Mouse (Mus musculus): ENCODE results near the gene Rnf144b. TPM values are rescaled to one million over a fixed set of nuclear protein-coding genes. Genes with fewer than 3 reads are reported as not detected.
A peak's percentile ranks its signal among the peaks of the same experiment; 100 is the strongest.

The Rnf144b gene
- polyA plus RNA-seq, 1 experiment from 2014 or later: 1.6 TPM

DNA sequence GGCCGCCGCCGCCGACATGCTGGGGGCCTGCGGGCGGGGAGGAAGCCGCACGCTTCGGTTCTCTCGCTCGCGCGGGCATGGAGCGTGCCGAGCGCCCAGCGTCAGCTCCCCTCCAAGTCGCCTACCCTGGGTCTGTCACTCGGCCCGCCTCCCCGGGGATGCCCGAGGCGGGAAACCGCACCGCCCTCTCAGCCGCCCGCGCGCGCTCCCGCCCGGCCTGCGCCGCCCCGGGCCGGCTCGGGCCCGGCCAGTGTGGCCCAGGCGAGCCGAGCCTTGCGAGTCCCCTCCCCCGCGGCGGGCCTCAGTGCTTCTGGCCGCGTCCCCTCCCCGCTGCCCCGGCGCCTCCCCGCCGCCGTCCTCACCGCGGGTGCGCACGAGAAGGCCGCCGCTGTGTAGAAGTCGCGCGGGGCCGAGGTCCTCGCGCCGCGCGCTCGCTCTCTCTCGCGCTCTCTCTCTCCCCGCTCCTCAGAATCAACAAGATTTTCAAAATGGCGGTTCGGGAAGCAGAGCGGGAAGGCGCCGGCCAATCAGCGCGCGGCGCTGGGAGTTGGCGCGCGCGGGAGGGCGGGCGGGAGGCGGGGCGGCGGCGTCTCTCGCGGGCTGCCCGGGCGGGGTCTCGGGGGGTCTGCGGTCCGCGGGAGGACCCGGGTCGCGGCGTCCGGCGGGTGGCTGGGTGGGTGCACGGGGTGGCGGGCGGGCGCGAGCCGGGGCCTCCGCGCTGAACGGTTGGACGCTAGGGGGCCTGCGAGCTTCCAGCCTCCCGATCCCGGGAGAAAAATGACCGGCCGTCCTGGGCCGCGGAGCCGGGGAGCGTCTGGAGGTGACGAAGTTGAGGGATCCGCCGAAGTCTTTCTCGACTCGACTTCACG lies 16.5 kb upstream of the Rnf144b start, which contains the start of gene Dek:
Gene Dek, minus strand, starts transcription at position 491 of the 869 bp plus-strand sequence.
- H3K27ac ChIP-seq: peak within 1 kb of the TSS; percentile 99
- H3K9ac ChIP-seq (ENCODE audit: low read depth, low read length): peak within 1 kb of the TSS; percentile 91
- H3K4me2 ChIP-seq (ENCODE audit: low read length): peak within 1 kb of the TSS; percentile 71
- ATAC-seq (replicated peaks; ENCODE audit: low FRiP score, low read depth) (peak; percentile 92), DNase-seq (ENCODE audit: low spot score) (peak; percentile 96)
- peak within 1 kb of the TSS; percentile 83 for H3K4me3 ChIP-seq (replicated peaks; ENCODE audit: low read depth, low read length)
- no peaks in the 10 kb centered on the region for H3K9me3 ChIP-seq (replicated peaks; ENCODE audit: low read length)
- no peaks in the 10 kb centered on the region for H3K36me3 ChIP-seq (ENCODE audit: insufficient read depth, low read length)
- no peaks in the 10 kb centered on the region for H3K27me3 ChIP-seq (ENCODE audit: insufficient read depth, low read length)
- TF ChIP-seq CTCF (IDR thresholded peaks at IDR 0.05; ENCODE audit: low read depth): peak; percentile 52
- under 1% methylated on average over 119 of the region's 129 CpGs for WGBS
- H3K4me1 ChIP-seq (replicated peaks; ENCODE audit: insufficient read depth, low read length): peaks cover 8% of the 10 kb centered on the region

DNA sequence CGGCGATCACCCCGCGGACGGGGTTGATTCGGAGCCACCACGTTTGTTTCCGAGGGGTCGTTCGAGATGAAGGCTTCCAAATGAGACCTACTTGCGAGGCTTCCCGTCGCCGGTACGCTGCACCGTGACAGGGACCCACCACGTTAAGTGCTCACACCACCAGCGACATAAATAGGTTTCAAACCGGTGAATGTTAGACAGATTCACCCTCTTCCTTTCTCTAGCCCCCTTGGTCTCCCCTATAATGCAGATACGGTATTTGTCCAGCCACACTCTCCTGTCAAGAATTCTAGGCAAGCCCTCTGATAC lies 15.9 kb upstream of the Rnf144b start:
- H3K4me1 ChIP-seq (replicated peaks; ENCODE audit: insufficient read depth, low read length): peaks cover 8% of the 10 kb centered on the region
- peak overlapping the region; percentile 91 for H3K9ac ChIP-seq (ENCODE audit: low read depth, low read length)
- no peaks in the 10 kb centered on the region for H3K9me3 ChIP-seq (replicated peaks; ENCODE audit: low read length)
- peak overlapping the region; percentile 83 for H3K4me3 ChIP-seq (replicated peaks; ENCODE audit: low read depth, low read length)
- peak overlapping the region; percentile 99 for H3K27ac ChIP-seq
- no peaks in the 10 kb centered on the region for H3K36me3 ChIP-seq (ENCODE audit: insufficient read depth, low read length)
- DNase-seq (ENCODE audit: low spot score) (no peak), ATAC-seq (replicated peaks; ENCODE audit: low FRiP score, low read depth) (peak; percentile 19; the same call in 1 of the 2 replicates)
- H3K4me2 ChIP-seq (ENCODE audit: low read length): peak overlapping the region; percentile 71
- H3K27me3 ChIP-seq (ENCODE audit: insufficient read depth, low read length): no peaks in the 10 kb centered on the region
- under 1% methylated on average over 20 of the region's 20 CpGs for WGBS
- TF ChIP-seq CTCF (IDR thresholded peaks at IDR 0.05; ENCODE audit: low read depth): no peak

DNA sequence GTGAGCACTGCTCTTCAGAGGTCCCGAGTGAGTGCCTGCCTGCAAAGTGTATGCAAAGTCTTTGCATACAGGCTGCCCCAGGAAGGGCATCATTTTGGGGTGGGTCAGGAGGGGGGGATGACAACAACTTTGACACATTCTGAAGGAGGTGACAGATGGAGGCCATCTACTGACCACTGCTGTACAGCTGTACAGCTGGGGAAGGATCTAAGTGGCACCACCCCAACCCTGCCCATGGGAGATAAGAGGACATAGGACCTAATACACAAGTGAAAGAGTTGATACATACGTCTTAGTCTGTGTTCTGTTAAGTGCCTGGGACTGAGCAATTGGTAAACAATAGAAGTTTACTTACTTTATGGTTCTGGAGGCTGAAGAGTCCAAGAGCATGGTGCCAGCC lies 13.2 kb upstream of the Rnf144b start:
- no peaks in the 10 kb centered on the region for H3K4me1 ChIP-seq (replicated peaks; ENCODE audit: insufficient read depth, low read length)
- TF ChIP-seq CTCF (IDR thresholded peaks at IDR 0.05; ENCODE audit: low read depth): no peak
- ATAC-seq (replicated peaks; ENCODE audit: low FRiP score, low read depth) (no peak), DNase-seq (ENCODE audit: low spot score) (no peak)
- no peak overlapping the region for H3K4me2 ChIP-seq (ENCODE audit: low read length)
- H3K27ac ChIP-seq: no peak overlapping the region
- no peaks in the 10 kb centered on the region for H3K36me3 ChIP-seq (ENCODE audit: insufficient read depth, low read length)
- no peaks in the 10 kb centered on the region for H3K9me3 ChIP-seq (replicated peaks; ENCODE audit: low read length)
- H3K27me3 ChIP-seq (ENCODE audit: insufficient read depth, low read length): no peaks in the 10 kb centered on the region
- WGBS: 66% methylated on average over 2 of the region's 2 CpGs
- no peak overlapping the region for H3K4me3 ChIP-seq (replicated peaks; ENCODE audit: low read depth, low read length)
- H3K9ac ChIP-seq (ENCODE audit: low read depth, low read length): no peak overlapping the region

DNA sequence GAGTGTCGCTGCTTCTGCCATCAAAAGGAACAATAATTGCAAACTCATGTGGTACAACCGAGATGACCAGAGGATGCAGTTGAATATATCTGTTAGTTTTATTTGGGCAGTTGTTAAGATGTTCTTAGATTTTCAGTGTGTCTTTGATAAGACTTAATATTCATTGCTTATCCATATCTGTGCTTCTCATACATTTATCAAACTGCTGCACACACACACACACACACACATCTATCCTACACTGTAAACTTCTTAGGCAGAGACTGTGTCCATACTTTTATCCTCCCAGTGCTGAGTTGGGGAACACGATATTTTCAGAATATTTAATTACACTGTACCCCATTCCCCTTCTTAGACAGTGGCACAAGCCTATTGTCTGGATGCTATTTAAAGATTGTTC lies 11.3 kb upstream of the Rnf144b start:
- Histone ChIP-seq H3K27me3 (ENCODE audit: insufficient read depth, low read length) (no peaks in the 10 kb centered on the region), H3K4me3 (replicated peaks; ENCODE audit: low read depth, low read length) (no peak overlapping the region), H3K27ac (no peak overlapping the region), H3K36me3 (ENCODE audit: insufficient read depth, low read length) (no peaks in the 10 kb centered on the region), H3K9ac (ENCODE audit: low read depth, low read length) (no peak overlapping the region), H3K4me2 (ENCODE audit: low read length) (no peak overlapping the region), H3K9me3 (replicated peaks; ENCODE audit: low read length) (no peaks in the 10 kb centered on the region), H3K4me1 (replicated peaks; ENCODE audit: insufficient read depth, low read length) (no peaks in the 10 kb centered on the region)
- 80% methylated on average over 3 of the region's 3 CpGs for WGBS
- no peak for DNase-seq (ENCODE audit: low spot score)
- no peak for ATAC-seq (replicated peaks; ENCODE audit: low FRiP score, low read depth)
- no peak for TF ChIP-seq CTCF (IDR thresholded peaks at IDR 0.05; ENCODE audit: low read depth)

GRCm38 (mm10) chr13:47112056-47112455 lies 10.4 kb upstream of the Rnf144b start:
- ATAC-seq (replicated peaks; ENCODE audit: low FRiP score, low read depth): no peak
- Histone ChIP-seq H3K9me3 (replicated peaks; ENCODE audit: low read length) (no peaks in the 10 kb centered on the region), H3K4me2 (ENCODE audit: low read length) (no peak overlapping the region), H3K9ac (ENCODE audit: low read depth, low read length) (no peak overlapping the region), H3K27me3 (ENCODE audit: insufficient read depth, low read length) (no peaks in the 10 kb centered on the region), H3K36me3 (ENCODE audit: insufficient read depth, low read length) (no peaks in the 10 kb centered on the region), H3K27ac (no peak overlapping the region), H3K4me3 (replicated peaks; ENCODE audit: low read depth, low read length) (no peak overlapping the region), H3K4me1 (replicated peaks; ENCODE audit: insufficient read depth, low read length) (no peaks in the 10 kb centered on the region)
- TF ChIP-seq CTCF (IDR thresholded peaks at IDR 0.05; ENCODE audit: low read depth): no peak
- no peak for DNase-seq (ENCODE audit: low spot score)
- 78% methylated on average over 3 of the region's 3 CpGs for WGBS

DNA sequence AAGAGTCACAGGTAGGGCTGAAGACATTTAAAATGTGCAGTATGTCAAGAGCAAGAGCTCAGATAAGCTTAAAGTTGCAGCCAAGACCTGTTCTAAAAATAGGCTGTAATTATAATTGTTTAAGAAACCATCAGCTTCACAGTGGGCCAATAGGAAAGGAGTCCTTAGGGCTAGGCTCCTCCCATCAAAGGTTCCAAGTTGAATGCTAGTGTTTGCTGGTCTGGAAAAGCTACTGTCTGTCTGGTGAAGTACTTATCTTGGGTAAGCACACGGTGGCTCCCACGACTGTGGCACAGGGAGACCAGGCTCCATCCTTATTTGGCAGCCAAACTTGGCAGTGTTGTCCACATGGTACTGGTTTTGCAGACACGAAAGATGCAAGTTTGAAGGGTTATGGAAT lies 9.5 kb upstream of the Rnf144b start:
- no peaks in the 10 kb centered on the region for H3K9me3 ChIP-seq (replicated peaks; ENCODE audit: low read length)
- DNase-seq (ENCODE audit: low spot score): no peak
- 69% methylated on average over 3 of the region's 3 CpGs for WGBS

More for the DNA sequence above, 9.5 kb upstream of the Rnf144b start:
- H3K4me3 ChIP-seq (replicated peaks; ENCODE audit: low read depth, low read length): no peak overlapping the region
- TF ChIP-seq CTCF (IDR thresholded peaks at IDR 0.05; ENCODE audit: low read depth): no peak
- H3K4me2 ChIP-seq (ENCODE audit: low read length): no peak overlapping the region
- H3K27me3 ChIP-seq (ENCODE audit: insufficient read depth, low read length): no peaks in the 10 kb centered on the region
- ATAC-seq (replicated peaks; ENCODE audit: low FRiP score, low read depth): no peak
- H3K36me3 ChIP-seq (ENCODE audit: insufficient read depth, low read length): no peaks in the 10 kb centered on the region
- no peak overlapping the region for H3K27ac ChIP-seq
- H3K9ac ChIP-seq (ENCODE audit: low read depth, low read length): no peak overlapping the region
- H3K4me1 ChIP-seq (replicated peaks; ENCODE audit: insufficient read depth, low read length): no peaks in the 10 kb centered on the region
